Mouse (Mus musculus) erythroblast, adult 5-6 weeks (primary cell): ENCODE data around the gene Frmpd2. TPM values are rescaled to one million over a fixed set of nuclear protein-coding genes. Genes with fewer than 3 reads are reported as not detected.

ENCODE experiments used
- ATAC-seq: replicated peaks from 2 replicates; pipeline ENCODE4 v1.8.0; 2016; ENCODE audit warnings: moderate number of reproducible peaks, mild to moderate bottlenecking, moderate TSS enrichment, inconsistent platforms; ENCODE audit not compliant: poor library complexity, low FRiP score, severe bottlenecking
- total RNA-seq, 2 experiments: library from RNA; stranded (forward) in 1 of 2; stranded (reverse) in 1 of 2; fragments of 150-400 nt in 1 of 2; fragments of 200-764, 138-1000 nt in 1 of 2; gene quantifications; 2 replicates each; pipeline versions ENCODE4 v1.2.3 to v1.2.4; 2015 to 2017; ENCODE audit warnings: low replicate concordance in 2 of 2

Gene Frmpd2
- total RNA-seq, 2 experiments from 2014 or later = not detected

- no peak for ATAC-seq
Observed at GRCm38 (mm10) chr14:33503311-33503710, 31.8 kb downstream of the Frmpd2 start.

- no peak for ATAC-seq
Observed at GRCm38 (mm10) chr14:33506696-33507095, 35.2 kb downstream of the Frmpd2 start.

GRCm38 (mm10) chr14:33508660-33509059 is 37.2 kb downstream of the Frmpd2 start:
- no peak for ATAC-seq

GRCm38 (mm10) chr14:33513877-33514276 is 42.4 kb downstream of the Frmpd2 start:
- no peak for ATAC-seq

- no peak for ATAC-seq
Observed at GRCm38 (mm10) chr14:33514756-33515285, 43.3 kb downstream of the Frmpd2 start.

- no peak for ATAC-seq
Observed at GRCm38 (mm10) chr14:33521538-33521937, 50.0 kb downstream of the Frmpd2 start.

- ATAC-seq = no peak
Observed at GRCm38 (mm10) chr14:33525272-33525983, 53.9 kb downstream of the Frmpd2 start.

GRCm38 (mm10) chr14:33526621-33527020 is 55.1 kb downstream of the Frmpd2 start:
- no peak for ATAC-seq

- ATAC-seq = no peak
Observed at GRCm38 (mm10) chr14:33527938-33528337, 56.4 kb downstream of the Frmpd2 start.

GRCm38 (mm10) chr14:33531331-33531912 is 59.9 kb downstream of the Frmpd2 start:
- ATAC-seq = no peak

GRCm38 (mm10) chr14:33532792-33533191 is 61.3 kb downstream of the Frmpd2 start:
- ATAC-seq = no peak

GRCm38 (mm10) chr14:33533516-33533915 is 62.0 kb downstream of the Frmpd2 start:
- no peak for ATAC-seq

- ATAC-seq = no peak
Observed at GRCm38 (mm10) chr14:33535317-33535716, 63.8 kb downstream of the Frmpd2 start.

GRCm38 (mm10) chr14:33539559-33540167 is 68.2 kb downstream of the Frmpd2 start:
- no peak for ATAC-seq

- ATAC-seq = no peak
Observed at GRCm38 (mm10) chr14:33545565-33546143, 74.2 kb downstream of the Frmpd2 start.

- ATAC-seq = no peak
Observed at GRCm38 (mm10) chr14:33548650-33549049, 77.2 kb downstream of the Frmpd2 start.

- no peak for ATAC-seq
Observed at GRCm38 (mm10) chr14:33549856-33550255, 78.4 kb downstream of the Frmpd2 start.

- ATAC-seq = no peak
Observed at GRCm38 (mm10) chr14:33570737-33571136, 99.2 kb downstream of the Frmpd2 start.

- no peak for ATAC-seq
Observed at GRCm38 (mm10) chr14:33573643-33574042, 102.1 kb downstream of the Frmpd2 start.

- no peak for ATAC-seq
Observed at GRCm38 (mm10) chr14:33579771-33580484, 108.4 kb downstream of the Frmpd2 start.
